Mouse (Mus musculus) olfactory bulb, adult 2 months (tissue): ENCODE data around the gene Gm49388. TPM values are rescaled to one million over a fixed set of nuclear protein-coding genes. Genes with fewer than 3 reads are reported as not detected.
A peak's percentile ranks its signal among the peaks of the same experiment; 100 is the strongest.

ENCODE experiments used
- H3K27ac ChIP-seq: fragments of 200-500 bp; 2 replicates; pipeline ENCODE4 v1.5.1; 2012; ENCODE audit warnings: low read depth, low read length; ENCODE audit not compliant: insufficient read depth
- H3K4me1 ChIP-seq: fragments of 200-500 bp; 2 replicates; pipeline ENCODE4 v1.6.1; 2012; ENCODE audit warnings: low read length; ENCODE audit not compliant: control insufficient read depth, insufficient read depth
- H3K4me3 ChIP-seq: fragments of 200-500 bp; 2 replicates; pipeline ENCODE4 v1.5.1; 2012; ENCODE audit warnings: mild to moderate bottlenecking, low read depth, low read length, moderate library complexity; ENCODE audit not compliant: insufficient read depth
- CTCF ChIP-seq: fragments of 200-500 bp; IDR thresholded peaks from 2 replicates; pipeline ENCODE4 v1.5.1; 2012; ENCODE audit warnings: low read depth, mild to moderate bottlenecking, low read length, moderate library complexity; ENCODE audit not compliant: insufficient read depth
- POLR2A ChIP-seq: fragments of 200-500 bp; IDR thresholded peaks from 2 replicates; pipeline ENCODE4 v1.6.1; 2012; ENCODE audit warnings: mild to moderate bottlenecking, low read depth, low read length, moderate library complexity; ENCODE audit not compliant: insufficient read depth
- WGBS: fragments of 180-500 bp; shearing (Covaris S2); methylation state at CpG from one replicate; pipeline ENCODE4 v1.1.7; 2018; 5-methylcytosine and 5-hydroxymethylcytosine counted together
- polyA plus RNA-seq: library from polyadenylated mRNA; stranded (reverse); fragments of >200 nt; gene quantifications from 2 replicates; pipeline ENCODE4 v1.2.4, GENCODE M21; 2012; ENCODE audit warnings: low replicate concordance; ENCODE audit not compliant: missing spikeins, insufficient read depth, insufficient read length

The Gm49388 gene
- polyA plus RNA-seq, result not detected in 2 replicates

DNA sequence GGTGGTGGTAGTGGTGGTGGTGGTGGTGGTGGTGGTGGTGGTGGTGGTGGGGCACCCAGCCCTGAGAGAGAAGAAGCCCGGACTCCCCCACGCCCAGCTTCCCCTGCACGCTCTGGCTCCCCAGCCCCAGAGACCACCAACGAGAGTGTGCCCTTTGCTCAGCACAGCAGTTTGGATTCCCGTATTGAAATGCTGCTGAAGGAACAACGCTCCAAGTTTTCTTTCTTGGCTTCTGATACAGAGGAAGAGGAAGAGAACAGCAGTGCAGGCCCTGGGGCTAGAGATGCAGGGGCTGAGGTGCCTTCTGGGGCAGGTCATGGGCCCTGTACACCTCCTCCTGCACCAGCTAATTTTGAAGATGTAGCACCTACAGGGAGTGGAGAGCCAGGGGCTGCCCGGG, at the start of gene Gm49388:
Gene Gm49388, plus strand, starts transcription at position 301 of the 400 bp plus-strand sequence.
- Histone ChIP-seq H3K4me3 (no peak within 1 kb of the TSS), H3K27ac (no peak within 1 kb of the TSS), H3K4me1 (no peaks in the 10 kb centered on the region; the same call in 1 of the 2 replicates)
- 96% methylated on average over 7 of the region's 7 CpGs for WGBS
- TF ChIP-seq CTCF, result no peak
- no peak for TF ChIP-seq POLR2A

DNA sequence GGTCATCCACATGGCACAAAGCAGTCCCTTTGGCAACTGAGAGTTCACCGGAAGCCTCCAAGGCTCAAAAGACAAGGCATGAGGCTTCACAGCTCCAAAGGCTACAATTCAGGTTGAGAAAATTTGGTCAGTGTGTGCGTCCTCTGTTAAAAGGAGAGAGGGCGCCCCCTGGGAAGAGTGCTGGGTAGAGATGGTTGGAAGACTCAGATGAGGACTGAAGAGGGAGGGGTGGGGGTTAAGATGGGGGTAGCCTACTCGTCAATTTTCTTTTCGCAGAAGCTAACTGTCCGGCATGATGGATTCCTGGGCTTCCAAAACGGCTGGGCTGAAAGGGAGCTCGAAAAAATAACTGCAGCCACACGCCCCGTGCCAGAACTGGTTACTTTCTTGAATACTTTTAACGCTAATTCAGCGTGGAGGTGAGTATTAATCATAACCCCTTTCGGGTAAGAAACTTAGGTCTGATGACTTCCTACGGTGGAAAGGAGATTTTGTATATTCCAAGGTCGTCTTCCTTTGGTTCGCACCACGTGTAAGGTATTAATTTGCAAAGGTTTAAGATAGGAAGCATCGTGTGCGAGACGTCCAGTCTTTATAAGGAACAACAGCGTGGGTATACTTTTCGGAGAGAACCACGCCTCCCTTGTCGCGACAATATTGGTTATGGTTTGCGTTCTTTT, 40.9 kb upstream of the Gm49388 start, which contains the start of gene Fbxl19:
Gene Fbxl19, plus strand, starts transcription at position 178 of the 680 bp plus-strand sequence.
- WGBS, result under 1% methylated on average over 26 of the region's 26 CpGs
- Histone ChIP-seq H3K4me3 (peak within 1 kb of the TSS; percentile 60), H3K4me1 (peaks cover 19% of the 10 kb centered on the region), H3K27ac (peak within 1 kb of the TSS; percentile 58)
- no peak for TF ChIP-seq POLR2A
- TF ChIP-seq CTCF, result peak; percentile 20; the same call in 1 of the 2 replicates

DNA sequence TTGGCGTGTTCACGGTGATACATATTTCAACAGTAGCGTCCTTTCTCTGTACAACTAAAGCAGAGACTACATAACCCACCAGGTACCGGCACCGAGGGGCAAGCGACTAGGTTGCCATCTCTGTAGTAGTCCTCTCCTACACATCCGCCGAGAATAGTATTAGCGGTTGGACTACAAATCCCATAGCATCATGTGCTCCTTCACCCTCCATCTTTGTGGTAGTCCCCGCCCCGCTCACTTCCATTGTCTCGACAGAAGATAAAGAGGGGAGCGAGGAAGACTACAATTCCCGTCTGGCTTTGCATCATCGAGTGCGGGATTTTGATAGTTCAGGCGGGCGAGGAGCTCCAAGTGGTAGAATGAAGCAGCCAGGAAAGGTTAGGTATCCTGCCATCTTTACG, 40.2 kb upstream of the Gm49388 start:
- Histone ChIP-seq H3K4me3 (peak overlapping the region; percentile 60), H3K4me1 (peaks cover 23% of the 10 kb centered on the region), H3K27ac (peak overlapping the region; percentile 58)
- under 1% methylated on average over 19 of the region's 19 CpGs for WGBS
- TF ChIP-seq CTCF (no peak), POLR2A (no peak)

DNA sequence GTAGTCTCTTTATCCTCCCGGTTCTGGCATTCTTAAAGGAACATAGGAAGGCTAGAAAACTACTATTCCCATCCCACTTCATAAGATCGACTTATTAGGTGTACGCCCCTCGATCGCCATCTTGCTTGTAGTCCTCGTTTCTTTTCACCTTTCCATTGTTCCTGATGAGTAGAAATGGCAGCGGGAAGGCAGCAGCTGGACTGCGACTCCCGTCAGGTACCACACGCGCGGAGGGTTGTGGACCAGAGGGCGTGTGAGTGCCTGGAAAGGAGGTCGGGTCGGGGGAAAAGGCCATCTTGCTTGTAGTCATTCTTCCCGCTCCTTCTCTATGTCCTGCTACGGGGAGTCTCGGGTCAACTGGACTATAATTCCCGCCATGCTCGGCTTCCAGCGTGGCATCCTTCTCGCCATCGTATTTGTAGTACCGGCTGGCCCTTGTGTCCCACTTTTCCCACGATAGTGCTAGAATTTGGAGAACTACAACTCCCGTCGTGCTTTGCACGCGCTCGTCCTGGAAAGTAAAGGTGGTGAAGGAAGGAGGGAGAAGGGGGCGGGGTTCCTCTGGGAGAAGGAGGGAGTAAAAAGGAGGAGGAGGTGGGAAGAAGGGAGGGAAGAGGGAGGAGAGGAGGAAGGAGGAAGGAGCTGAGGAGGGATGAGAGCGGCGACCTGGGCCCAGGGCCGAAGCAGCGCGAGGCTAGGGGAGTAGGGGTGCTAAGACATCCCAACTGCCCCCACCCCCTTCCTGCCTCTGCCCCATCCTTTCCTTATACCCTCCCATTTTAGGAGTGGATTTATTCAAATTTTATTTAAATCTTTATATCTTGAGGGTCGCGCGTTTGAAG, 39.5 kb upstream of the Gm49388 start:
- peak overlapping the region; percentile 58 for H3K27ac ChIP-seq
- peaks cover 27% of the 10 kb centered on the region for H3K4me1 ChIP-seq
- peak; percentile 51 for TF ChIP-seq POLR2A
- no peak for TF ChIP-seq CTCF
- peak overlapping the region; percentile 60 for H3K4me3 ChIP-seq
- under 1% methylated on average over 39 of the region's 39 CpGs for WGBS

DNA sequence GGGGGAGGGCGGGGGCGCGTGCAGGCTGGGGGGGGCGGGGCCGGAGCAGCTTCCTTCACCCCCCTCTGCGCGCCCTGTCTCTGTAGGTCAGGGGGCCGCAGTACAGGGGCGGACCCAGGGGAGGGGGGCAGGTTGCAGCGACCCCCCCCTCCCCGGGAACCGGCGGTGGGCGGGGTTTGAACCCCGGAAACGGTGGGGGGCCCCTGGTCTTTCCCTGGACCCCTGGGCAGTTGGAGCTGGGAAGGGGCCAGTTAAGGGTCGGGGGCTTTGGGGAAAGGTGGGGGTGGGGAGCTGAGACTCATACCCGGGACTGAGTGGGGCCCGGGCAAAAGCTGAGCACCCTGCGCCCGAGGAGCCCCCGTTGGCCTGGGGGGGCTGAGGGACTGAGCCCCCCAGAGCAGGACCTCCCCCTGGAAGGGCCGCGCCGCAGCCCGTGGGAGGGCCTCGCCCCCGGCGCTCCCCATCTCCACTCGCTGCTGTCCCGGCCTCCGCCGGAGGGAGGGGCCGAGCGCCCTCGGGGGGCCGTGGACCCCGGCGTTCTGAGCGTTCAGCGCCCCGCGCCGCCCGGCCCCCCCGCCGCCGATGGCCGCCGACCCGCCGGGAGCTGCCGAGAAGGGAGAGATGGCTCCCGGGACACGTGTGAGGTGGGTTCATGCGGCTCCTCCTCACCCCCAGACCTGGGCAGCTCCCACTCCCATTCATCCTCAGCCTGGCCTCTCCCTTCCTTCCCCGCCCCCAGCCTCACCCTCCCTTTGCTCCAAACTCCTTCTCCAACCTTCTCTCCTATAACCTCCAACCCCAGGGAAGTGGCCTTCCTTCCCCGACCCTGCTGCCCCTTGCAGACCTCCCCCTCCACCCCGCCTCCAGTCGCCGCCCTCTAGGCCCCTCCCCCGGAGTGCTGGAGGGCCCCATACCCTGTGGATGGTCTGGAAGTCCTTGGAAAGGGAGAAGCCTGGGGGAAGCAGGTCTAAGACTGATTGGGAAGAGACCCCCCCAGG, 38.6 kb upstream of the Gm49388 start:
- Histone ChIP-seq H3K4me1 (peaks cover 29% of the 10 kb centered on the region), H3K27ac (no peak overlapping the region), H3K4me3 (peak overlapping the region; percentile 60)
- 1% methylated on average over 54 of the region's 62 CpGs for WGBS
- no peak for TF ChIP-seq CTCF
- TF ChIP-seq POLR2A, result no peak; the same call in 1 of the 2 replicates

DNA sequence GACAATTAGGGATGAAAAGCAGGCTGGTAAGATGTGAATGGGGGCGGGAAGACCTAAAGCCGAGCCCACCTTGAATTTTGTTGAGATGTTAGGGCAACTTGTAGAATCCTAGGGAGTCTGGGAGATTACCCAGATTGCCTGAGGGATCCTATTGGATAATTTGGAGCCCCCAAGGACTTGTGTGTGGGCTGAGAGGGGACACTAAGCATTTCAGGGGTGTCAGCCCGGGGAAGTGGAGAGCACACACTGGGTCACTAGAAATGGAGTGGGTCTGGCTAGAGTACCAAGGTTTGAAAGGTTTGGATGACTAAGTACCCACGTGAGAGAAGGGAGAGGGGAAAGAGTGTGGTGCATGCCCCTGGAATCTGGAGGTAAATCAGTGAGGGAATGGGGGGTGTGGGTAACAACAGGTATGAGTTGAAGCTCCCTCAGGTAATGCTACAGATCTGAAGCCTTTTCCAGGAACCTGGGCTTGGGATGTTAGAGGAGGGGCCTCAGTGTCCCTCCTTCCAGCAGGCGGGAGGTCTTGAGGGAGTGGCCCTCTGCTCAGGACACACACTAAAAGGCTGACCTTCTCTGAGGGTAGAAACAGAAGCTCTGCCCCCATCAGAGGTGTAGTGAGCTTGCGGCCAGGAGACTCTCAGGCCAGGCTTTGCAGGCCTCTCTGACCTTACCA, 37.7 kb upstream of the Gm49388 start:
- peaks cover 33% of the 10 kb centered on the region for H3K4me1 ChIP-seq
- WGBS, result 35% methylated on average over 6 of the region's 6 CpGs
- TF ChIP-seq POLR2A (no peak), CTCF (no peak)
- H3K27ac ChIP-seq, result no peak overlapping the region
- H3K4me3 ChIP-seq, result peak overlapping the region; percentile 60

DNA sequence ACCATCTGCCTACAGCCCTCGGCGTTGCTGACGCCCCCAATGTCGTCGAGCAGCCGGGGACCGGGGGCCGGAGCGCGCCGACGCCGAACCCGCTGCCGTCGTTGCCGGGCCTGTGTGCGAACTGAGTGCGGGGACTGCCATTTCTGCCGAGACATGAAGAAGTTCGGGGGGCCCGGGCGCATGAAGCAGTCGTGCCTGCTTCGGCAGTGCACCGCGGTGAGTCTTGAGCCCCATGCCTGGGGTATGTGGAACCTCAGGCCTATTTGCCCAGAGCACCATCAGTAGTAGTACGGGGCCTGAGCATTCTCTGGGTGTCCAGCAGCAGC, 37.2 kb upstream of the Gm49388 start:
- peaks cover 33% of the 10 kb centered on the region for H3K4me1 ChIP-seq
- no peak overlapping the region for H3K27ac ChIP-seq
- H3K4me3 ChIP-seq, result no peak overlapping the region
- TF ChIP-seq CTCF, result no peak
- TF ChIP-seq POLR2A, result no peak
- WGBS, result 92% methylated on average over 28 of the region's 28 CpGs
